Mouse (Mus musculus) neural tube, embryonic 15.5 days (tissue): ENCODE data around the gene Rcc2. TPM values are rescaled to one million over a fixed set of nuclear protein-coding genes. Genes with fewer than 3 reads are reported as not detected.

ENCODE experiments used
- ATAC-seq: fragments of 200-750 bp; cut with Nextera tagmentation; 2 replicates; pipeline ENCODE4 v1.8.0; 2017; ENCODE audit warnings: mild to moderate bottlenecking, moderate TSS enrichment, moderate library complexity; ENCODE audit not compliant: low FRiP score
- H3K27ac ChIP-seq: fragments of 300-500 bp; sonication (generic); replicated peaks from 2 replicates; pipeline ENCODE4 v1.5.1; 2015; ENCODE audit warnings: mild to moderate bottlenecking, inconsistent platforms
- H3K27me3 ChIP-seq: fragments of 300-500 bp; sonication (generic); replicated peaks from 2 replicates; pipeline ENCODE4 v1.6.1; 2015; ENCODE audit warnings: inconsistent platforms
- H3K36me3 ChIP-seq: fragments of 300-500 bp; sonication (generic); 2 replicates; pipeline ENCODE4 v1.6.1; 2015; ENCODE audit warnings: inconsistent platforms
- H3K4me1 ChIP-seq: fragments of 300-500 bp; sonication (generic); 2 replicates; pipeline ENCODE4 v1.6.1; 2015; ENCODE audit warnings: inconsistent platforms
- H3K4me2 ChIP-seq: fragments of 300-500 bp; sonication (generic); 2 replicates; pipeline ENCODE4 v1.6.1; 2015; ENCODE audit warnings: inconsistent platforms, mild to moderate bottlenecking, moderate library complexity
- H3K4me3 ChIP-seq: fragments of 300-500 bp; sonication (generic); replicated peaks from 2 replicates; pipeline ENCODE4 v1.5.1; 2015; ENCODE audit warnings: mild to moderate bottlenecking, inconsistent platforms
- H3K9ac ChIP-seq: fragments of 300-500 bp; sonication (generic); replicated peaks from 2 replicates; pipeline ENCODE4 v1.6.1; 2015; ENCODE audit warnings: mild to moderate bottlenecking, inconsistent platforms
- H3K9me3 ChIP-seq: fragments of 300-500 bp; sonication (generic); replicated peaks from 2 replicates; pipeline ENCODE4 v1.6.1; 2016; ENCODE audit warnings: inconsistent platforms
- WGBS: fragments of 180-500 bp; shearing (Covaris S2); methylation state at CpG from one replicate; pipeline ENCODE4 v1.1.7; 2015; ENCODE audit warnings: mixed read lengths; 5-methylcytosine and 5-hydroxymethylcytosine counted together
- polyA plus RNA-seq: library from polyadenylated mRNA; unstranded; fragments of >200 nt; fragmentation: Nextera tagmentation; extraction: Ambion mirVana; gene quantifications from 2 replicates; pipeline ENCODE4 v1.2.1, GENCODE M21; 2015

The Rcc2 gene
- polyA plus RNA-seq, 1 experiment from 2014 or later, result 16.8 TPM

DNA sequence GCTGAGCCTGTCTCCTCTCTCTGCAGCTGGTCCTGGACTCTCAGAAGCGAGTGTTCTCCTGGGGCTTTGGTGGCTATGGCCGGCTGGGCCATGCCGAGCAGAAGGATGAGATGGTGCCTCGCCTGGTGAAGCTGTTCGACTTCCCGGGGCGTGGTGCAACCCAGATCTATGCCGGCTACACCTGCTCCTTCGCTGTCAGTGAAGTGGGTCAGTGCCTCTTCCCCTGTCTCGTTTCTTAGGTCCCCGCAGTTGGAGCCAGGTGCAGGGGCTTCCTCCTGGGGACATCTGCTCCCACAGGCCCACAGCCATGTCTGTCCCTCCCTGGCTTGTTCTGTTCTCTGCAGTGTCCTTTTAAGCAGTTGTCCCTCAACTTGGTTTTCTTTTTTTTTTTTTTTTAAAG lies 16.7 kb downstream of the Rcc2 start:
- H3K9me3 ChIP-seq, result no peaks in the 10 kb centered on the region
- no peak overlapping the region for H3K4me2 ChIP-seq
- H3K27me3 ChIP-seq, result no peaks in the 10 kb centered on the region
- no peak overlapping the region for H3K27ac ChIP-seq
- H3K36me3 ChIP-seq, result peaks cover 85% of the 10 kb centered on the region
- 92% methylated on average over 11 of the region's 11 CpGs for WGBS
- no peak for ATAC-seq
- H3K9ac ChIP-seq, result no peak overlapping the region
- no peak overlapping the region for H3K4me3 ChIP-seq
- peaks cover 15% of the 10 kb centered on the region for H3K4me1 ChIP-seq

DNA sequence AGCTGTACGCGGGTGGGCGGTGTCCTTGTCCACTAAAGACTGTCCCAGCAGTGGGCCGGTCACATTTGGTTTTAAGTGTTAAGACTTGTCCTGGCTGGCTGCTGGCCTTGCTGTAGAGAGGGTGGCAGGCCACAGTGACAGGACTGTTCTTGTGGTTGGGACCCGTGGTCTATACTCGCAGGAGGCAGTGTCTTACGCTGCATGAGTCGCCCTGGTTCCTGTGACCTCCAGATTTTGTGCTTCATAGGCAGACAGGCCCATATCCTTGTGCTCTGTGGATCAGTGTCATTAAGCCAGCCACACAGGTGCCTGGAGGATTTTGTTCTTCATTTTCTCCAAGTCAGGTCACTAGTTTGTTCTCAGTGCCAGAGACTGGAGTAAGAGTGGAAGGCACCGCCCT lies 18.1 kb downstream of the Rcc2 start:
- H3K27me3 ChIP-seq, result no peaks in the 10 kb centered on the region
- WGBS, result 94% methylated on average over 9 of the region's 9 CpGs
- no peak overlapping the region for H3K27ac ChIP-seq
- H3K36me3 ChIP-seq, result peaks cover 85% of the 10 kb centered on the region
- no peak overlapping the region for H3K9ac ChIP-seq
- H3K4me1 ChIP-seq, result peaks cover 14% of the 10 kb centered on the region
- no peak overlapping the region for H3K4me3 ChIP-seq
- no peak for ATAC-seq
- no peaks in the 10 kb centered on the region for H3K9me3 ChIP-seq
- no peak overlapping the region for H3K4me2 ChIP-seq

DNA sequence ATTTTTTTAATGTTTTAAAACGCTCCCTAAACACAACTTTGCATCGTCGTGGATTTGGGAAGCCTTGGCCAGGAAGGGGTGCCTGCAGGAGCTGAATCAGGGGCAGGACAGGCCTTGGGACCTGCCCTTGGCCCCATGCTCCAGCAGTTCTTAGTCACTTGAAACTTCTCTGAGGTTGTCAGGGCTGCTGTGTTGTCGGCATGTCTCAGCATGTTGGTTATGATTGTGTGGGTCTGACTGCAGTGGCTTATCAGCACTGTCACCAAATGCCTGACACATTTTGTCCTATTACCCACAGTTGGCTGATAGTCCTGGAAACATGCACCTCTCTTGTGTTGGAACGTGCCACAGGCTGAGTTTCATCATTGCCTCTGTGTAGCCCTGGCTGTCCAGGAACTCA lies 19.8 kb downstream of the Rcc2 start:
- no peaks in the 10 kb centered on the region for H3K9me3 ChIP-seq
- no peak overlapping the region for H3K4me2 ChIP-seq
- WGBS, result 92% methylated on average over 5 of the region's 5 CpGs
- no peaks in the 10 kb centered on the region for H3K27me3 ChIP-seq
- no peak overlapping the region for H3K27ac ChIP-seq
- no peak overlapping the region for H3K4me3 ChIP-seq
- H3K9ac ChIP-seq, result no peak overlapping the region
- H3K4me1 ChIP-seq, result peaks cover 14% of the 10 kb centered on the region; the same call in 1 of the 2 replicates
- H3K36me3 ChIP-seq, result peaks cover 75% of the 10 kb centered on the region
- ATAC-seq, result no peak

DNA sequence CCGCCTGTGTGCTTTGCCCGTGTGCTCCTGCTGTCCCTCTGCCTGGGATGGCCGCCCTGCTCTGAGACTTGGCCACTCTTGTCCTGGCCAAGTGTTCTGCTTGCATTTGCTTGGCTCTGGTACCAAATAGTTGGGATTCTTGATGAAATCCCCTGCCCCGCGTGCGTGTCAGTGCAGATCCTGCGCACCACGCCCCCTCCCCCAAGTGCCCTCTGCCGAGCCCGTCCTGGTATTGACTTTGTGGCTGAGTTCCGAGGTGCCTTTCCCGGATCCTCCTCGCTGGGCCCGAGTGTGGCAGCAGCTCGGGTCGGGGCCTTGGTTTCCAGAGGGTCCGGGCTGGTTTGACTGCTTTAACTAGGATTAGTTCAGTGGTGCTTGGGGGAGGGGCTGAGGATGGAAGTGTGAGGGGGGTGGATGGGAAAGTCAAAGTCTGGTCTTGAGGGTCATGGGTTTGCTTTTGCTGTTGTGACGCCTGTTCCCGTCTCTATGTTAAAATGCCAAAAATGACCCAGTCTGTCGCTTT lies 21.7 kb downstream of the Rcc2 start:
- Histone ChIP-seq H3K27ac (no peak overlapping the region), H3K36me3 (peaks cover 55% of the 10 kb centered on the region), H3K4me1 (peaks cover 14% of the 10 kb centered on the region; the same call in 1 of the 2 replicates), H3K9me3 (no peaks in the 10 kb centered on the region), H3K4me2 (no peak overlapping the region), H3K27me3 (no peaks in the 10 kb centered on the region), H3K9ac (0 out of 2 replicates have a peak overlapping the region, but pooled peaks have one; percentile 10), H3K4me3 (no peak overlapping the region)
- ATAC-seq, result no peak
- WGBS, result 91% methylated on average over 20 of the region's 20 CpGs

DNA sequence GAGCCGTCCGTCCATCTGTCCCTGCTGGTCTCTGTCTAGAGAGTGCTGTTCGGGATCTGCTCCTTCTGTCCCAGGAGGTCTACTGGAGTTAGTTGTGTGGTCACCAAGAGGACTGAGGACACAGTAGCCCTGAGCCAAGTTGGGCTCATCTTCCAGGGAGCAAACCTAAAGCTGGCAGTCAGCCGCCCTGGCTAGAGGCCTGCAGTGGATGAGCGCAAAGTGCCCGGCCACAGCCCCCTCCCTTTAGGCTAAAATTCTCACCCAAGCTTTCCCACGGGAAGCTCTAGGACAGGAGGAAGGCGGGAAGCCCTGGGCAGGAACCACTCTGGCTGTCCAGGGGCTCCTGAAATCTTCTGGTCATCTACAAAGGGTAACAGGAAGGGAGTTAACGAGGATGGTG lies 22.4 kb downstream of the Rcc2 start:
- peaks cover 14% of the 10 kb centered on the region; the same call in 1 of the 2 replicates for H3K4me1 ChIP-seq
- ATAC-seq, result no peak
- no peak overlapping the region for H3K4me3 ChIP-seq
- peaks cover 51% of the 10 kb centered on the region for H3K36me3 ChIP-seq
- H3K9ac ChIP-seq, result no peak overlapping the region
- WGBS, result 75% methylated on average over 9 of the region's 9 CpGs
- H3K27me3 ChIP-seq, result no peaks in the 10 kb centered on the region
- H3K9me3 ChIP-seq, result no peaks in the 10 kb centered on the region
- H3K4me2 ChIP-seq, result no peak overlapping the region
- no peak overlapping the region for H3K27ac ChIP-seq

DNA sequence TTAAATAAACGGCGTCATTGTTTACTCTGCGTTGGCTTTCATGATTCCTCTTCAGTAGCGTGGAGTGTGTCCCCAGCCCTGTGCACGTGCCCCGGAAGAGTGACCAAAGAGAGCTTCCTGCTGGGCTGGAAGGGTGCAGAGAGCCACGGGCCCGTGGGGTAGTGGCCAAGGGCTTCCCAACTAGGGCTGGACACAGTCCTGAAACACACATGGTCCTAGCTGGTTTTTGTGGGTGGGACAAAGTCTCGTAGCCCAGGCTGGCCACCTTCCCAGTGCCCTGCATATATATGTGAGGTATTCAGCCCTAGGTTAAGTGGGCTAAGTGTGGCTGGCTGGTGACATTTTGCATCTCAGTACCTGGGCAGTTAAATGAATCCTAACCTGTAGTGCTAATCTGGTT lies 22.9 kb downstream of the Rcc2 start:
- H3K36me3 ChIP-seq, result peaks cover 46% of the 10 kb centered on the region
- H3K27ac ChIP-seq, result no peak overlapping the region
- H3K27me3 ChIP-seq, result no peaks in the 10 kb centered on the region
- 88% methylated on average over 9 of the region's 9 CpGs for WGBS
- H3K4me3 ChIP-seq, result no peak overlapping the region
- H3K4me1 ChIP-seq, result peaks cover 14% of the 10 kb centered on the region; the same call in 1 of the 2 replicates
- ATAC-seq, result no peak
- no peak overlapping the region for H3K9ac ChIP-seq
- H3K4me2 ChIP-seq, result no peak overlapping the region
- no peaks in the 10 kb centered on the region for H3K9me3 ChIP-seq

DNA sequence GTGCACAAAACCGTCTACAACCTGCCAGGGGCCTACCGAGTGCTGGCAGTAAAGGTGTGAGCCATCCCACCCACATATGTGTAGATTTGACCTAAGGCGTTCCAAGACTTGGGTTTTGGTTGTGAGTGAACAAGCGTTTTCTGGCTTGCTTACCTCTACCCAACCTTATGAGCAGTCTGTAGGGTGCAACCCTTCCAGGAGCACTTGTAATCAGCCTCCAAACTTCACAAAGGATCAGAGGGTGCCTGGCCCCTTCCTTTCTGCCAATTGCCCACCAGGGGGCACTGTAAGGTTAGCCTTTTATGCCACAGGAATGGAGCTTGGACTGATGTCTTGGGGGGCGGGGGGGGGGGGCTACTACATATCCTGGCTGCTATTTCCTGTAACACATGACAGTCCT lies 23.5 kb downstream of the Rcc2 start:
- WGBS, result 45% methylated on average over 5 of the region's 5 CpGs
- peaks cover 14% of the 10 kb centered on the region; the same call in 1 of the 2 replicates for H3K4me1 ChIP-seq
- no peaks in the 10 kb centered on the region for H3K27me3 ChIP-seq
- no peak overlapping the region for H3K27ac ChIP-seq
- H3K4me3 ChIP-seq, result no peak overlapping the region
- peak; percentile 45; the same call in 1 of the 2 replicates for ATAC-seq
- no peaks in the 10 kb centered on the region for H3K9me3 ChIP-seq
- H3K36me3 ChIP-seq, result peaks cover 40% of the 10 kb centered on the region
- H3K9ac ChIP-seq, result no peak overlapping the region
- H3K4me2 ChIP-seq, result no peak overlapping the region

DNA sequence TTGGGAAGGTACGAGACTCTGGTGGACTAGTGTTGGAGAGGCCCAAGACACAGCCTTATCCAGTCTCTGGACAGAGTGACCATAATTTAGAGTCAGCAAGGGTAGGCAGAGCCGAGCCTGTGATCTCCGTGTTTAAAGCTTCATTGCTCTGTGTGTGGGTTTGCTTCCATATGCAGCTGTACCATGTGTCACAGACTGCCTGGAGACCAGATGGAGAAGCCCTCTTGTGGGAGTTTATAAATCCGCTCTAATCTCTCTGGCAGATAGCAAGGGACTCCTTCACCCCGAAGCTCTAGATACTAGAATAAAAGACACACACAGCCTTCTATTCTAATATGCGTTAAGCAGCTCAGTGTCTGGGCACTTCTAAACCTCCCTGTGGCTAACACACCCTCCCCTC lies 24.4 kb downstream of the Rcc2 start:
- Histone ChIP-seq H3K4me2 (no peak overlapping the region), H3K9me3 (no peaks in the 10 kb centered on the region), H3K27ac (peak overlapping the region; percentile 51), H3K36me3 (peaks cover 31% of the 10 kb centered on the region), H3K4me1 (peaks cover 14% of the 10 kb centered on the region; the same call in 1 of the 2 replicates), H3K27me3 (no peaks in the 10 kb centered on the region), H3K9ac (no peak overlapping the region), H3K4me3 (no peak overlapping the region)
- WGBS, result 49% methylated on average over 6 of the region's 6 CpGs
- 0 out of 2 replicates have a peak, but pooled peaks have one; percentile 43 for ATAC-seq

DNA sequence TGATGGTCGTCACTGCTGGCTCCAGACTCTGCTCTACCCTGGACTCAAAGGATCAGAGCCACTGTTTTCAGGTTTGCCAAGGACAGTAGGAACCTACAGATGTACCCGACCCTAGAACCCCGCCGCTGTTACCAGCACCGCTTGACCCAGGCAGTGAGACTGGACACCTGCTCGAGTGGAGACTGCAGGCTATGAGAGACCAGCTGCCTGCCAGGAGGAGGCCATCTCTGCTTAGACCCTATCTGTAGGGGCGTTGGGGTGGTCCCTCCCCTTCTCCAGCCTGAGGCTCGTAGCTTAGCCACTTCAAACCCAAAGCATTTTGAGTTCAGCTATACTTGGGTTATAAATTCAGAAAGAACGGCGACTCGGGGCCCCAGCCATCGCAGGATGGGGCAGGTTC lies 26.6 kb downstream of the Rcc2 start:
- ATAC-seq, result no peak
- Histone ChIP-seq H3K4me3 (no peak overlapping the region), H3K9me3 (no peaks in the 10 kb centered on the region), H3K27me3 (no peaks in the 10 kb centered on the region), H3K36me3 (peaks cover 10% of the 10 kb centered on the region), H3K4me2 (no peak overlapping the region), H3K27ac (no peak overlapping the region), H3K4me1 (peaks cover 14% of the 10 kb centered on the region; the same call in 1 of the 2 replicates), H3K9ac (no peak overlapping the region)
- whole genome bisulfite sequencing, result 86% methylated on average over 12 of the region's 12 CpGs

DNA sequence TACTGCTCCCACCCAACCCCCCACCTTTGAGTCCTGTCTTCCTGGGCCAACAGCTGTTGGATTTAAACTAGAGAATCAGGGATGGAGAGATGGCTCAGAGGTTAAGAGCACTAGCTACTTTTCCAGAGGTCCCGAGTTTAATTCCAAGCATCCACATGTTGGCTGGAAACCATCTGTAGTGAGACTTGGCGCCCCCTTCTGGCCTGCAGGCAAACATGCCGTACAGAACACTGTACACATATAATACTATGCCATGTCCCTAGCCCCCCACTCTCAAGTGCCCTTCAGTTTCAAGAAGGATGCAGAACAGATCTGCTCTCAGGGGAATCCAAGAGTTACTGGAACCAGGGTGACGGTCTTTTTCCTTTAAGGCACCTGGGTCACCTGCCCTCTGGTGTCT lies 31.3 kb downstream of the Rcc2 start:
- WGBS, result 84% methylated on average over 4 of the region's 4 CpGs
- H3K4me3 ChIP-seq, result no peak overlapping the region
- H3K4me2 ChIP-seq, result no peak overlapping the region
- no peaks in the 10 kb centered on the region for H3K4me1 ChIP-seq
- no peaks in the 10 kb centered on the region for H3K36me3 ChIP-seq
- ATAC-seq, result no peak
- no peak overlapping the region for H3K9ac ChIP-seq
- H3K27ac ChIP-seq, result no peak overlapping the region
- H3K27me3 ChIP-seq, result no peaks in the 10 kb centered on the region
- no peaks in the 10 kb centered on the region for H3K9me3 ChIP-seq

DNA sequence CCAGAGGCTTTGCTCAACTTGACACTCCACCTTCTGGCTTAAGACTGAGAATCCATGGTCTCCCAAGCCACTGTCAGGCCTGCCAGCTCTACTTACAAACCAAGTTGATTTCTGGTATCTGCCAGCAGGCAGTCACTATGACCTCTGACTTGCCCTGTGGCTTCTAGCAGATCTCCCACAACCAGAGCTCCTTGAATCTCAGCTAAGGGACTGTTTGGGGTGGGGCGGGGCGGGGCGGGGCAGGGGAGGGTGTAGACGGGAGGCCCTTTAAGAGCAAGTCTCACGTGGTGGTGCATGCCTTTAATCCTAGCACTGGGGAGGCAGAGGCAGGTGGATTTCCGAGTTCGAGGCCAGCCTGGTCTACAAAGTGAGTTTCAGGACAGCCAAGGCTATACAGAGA lies 32.5 kb downstream of the Rcc2 start:
- no peaks in the 10 kb centered on the region for H3K27me3 ChIP-seq
- no peak overlapping the region for H3K9ac ChIP-seq
- ATAC-seq, result no peak
- H3K27ac ChIP-seq, result no peak overlapping the region
- no peak overlapping the region for H3K4me3 ChIP-seq
- no peaks in the 10 kb centered on the region for H3K36me3 ChIP-seq
- WGBS, result 78% methylated on average over 7 of the region's 7 CpGs
- H3K4me2 ChIP-seq, result no peak overlapping the region
- H3K9me3 ChIP-seq, result no peaks in the 10 kb centered on the region
- no peaks in the 10 kb centered on the region for H3K4me1 ChIP-seq

DNA sequence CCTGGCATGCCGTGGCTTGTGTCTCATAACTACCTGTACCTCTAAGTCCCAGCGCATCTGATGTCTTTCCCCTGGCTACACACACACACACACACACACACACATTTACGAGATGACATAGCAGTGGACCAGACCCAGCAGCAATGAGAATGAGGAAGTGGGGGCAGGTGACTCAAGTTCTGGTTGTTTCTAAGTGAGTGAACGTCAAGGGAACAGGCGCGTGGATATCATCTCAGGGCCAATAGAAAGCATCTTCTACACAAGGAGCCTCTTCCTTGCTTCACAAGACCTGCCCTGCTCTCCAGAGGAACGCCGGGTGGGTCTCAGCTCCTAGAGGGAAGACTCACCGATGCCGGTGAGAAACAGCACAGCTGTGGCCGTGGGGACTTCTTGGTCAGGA lies 40.3 kb downstream of the Rcc2 start:
- Histone ChIP-seq H3K4me2 (no peak overlapping the region), H3K4me3 (no peak overlapping the region), H3K9ac (no peak overlapping the region), H3K9me3 (no peaks in the 10 kb centered on the region), H3K27ac (no peak overlapping the region), H3K4me1 (no peaks in the 10 kb centered on the region), H3K36me3 (no peaks in the 10 kb centered on the region), H3K27me3 (no peaks in the 10 kb centered on the region)
- ATAC-seq, result no peak
- 91% methylated on average over 11 of the region's 11 CpGs for WGBS
